Mouse (Mus musculus) kidney, adult 18-20 months (tissue): ENCODE data around the gene Hey2.

Experiments
- DNase-seq: peaks from one replicate; pipeline ENCODE4 v3.0.0; 2021

The Hey2 gene

GRCm38 (mm10) chr10:30789521-30789920, 53.1 kb downstream of the Hey2 start:
- DNase-seq, result no peak

GRCm38 (mm10) chr10:30788340-30788721, 54.3 kb downstream of the Hey2 start:
- DNase-seq, result no peak

- no peak for DNase-seq
Measured at GRCm38 (mm10) chr10:30787684-30788339, 54.8 kb downstream of the Hey2 start.

GRCm38 (mm10) chr10:30786103-30786754, 56.4 kb downstream of the Hey2 start:
- DNase-seq, result no peak
